Mouse (Mus musculus) gastrocnemius, postnatal 14 days (tissue): ENCODE results near the gene Nudt2. TPM values are rescaled to one million over a fixed set of nuclear protein-coding genes. Genes with fewer than 3 reads are reported as not detected.

ENCODE experiments used
- DNase-seq: peaks from one replicate; pipeline ENCODE4 v3.0.0; 2021; ENCODE audit warnings: mixed read lengths
- intact Hi-C: fragments of 180-260 bp; cut with DNase I; formaldehyde crosslinking; loops from one replicate; pipeline ENCODE4 v1.15.1; 2025; ENCODE audit warnings: low total_unique reads
- total RNA-seq, 2 experiments: library from RNA; stranded (reverse); gene quantifications; 2 replicates each; pipeline ENCODE4 v1.2.3; 2021

The Nudt2 gene
- total RNA-seq, 2 experiments from 2014 or later = 20.8 to 22.4 TPM

DNA sequence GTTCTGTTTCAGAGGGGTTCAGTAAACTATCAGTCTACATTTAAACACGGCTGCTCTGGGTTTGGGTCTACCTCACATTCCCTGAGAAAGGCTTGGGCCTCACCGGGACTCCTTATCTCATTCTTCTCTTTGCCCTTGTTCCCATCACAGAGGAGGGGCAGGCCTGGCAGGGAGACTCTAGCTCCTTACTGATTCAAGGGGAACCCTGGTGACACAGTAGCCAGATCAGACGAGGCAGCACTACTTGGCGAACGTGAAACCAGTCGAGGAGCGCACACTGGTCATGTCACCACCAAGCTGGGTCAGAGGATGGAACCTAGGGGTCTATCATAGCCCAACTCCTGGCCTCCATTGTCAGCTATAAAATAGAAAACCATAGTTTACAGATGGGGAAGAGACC, 43.0 kb downstream of the Nudt2 start:
- DNase-seq = no peak
- intact Hi-C loops = loop anchor here (5.0 kb wide), 1 partner anchor 36 kb away; no protein-coding TSS in a partner anchor

DNA sequence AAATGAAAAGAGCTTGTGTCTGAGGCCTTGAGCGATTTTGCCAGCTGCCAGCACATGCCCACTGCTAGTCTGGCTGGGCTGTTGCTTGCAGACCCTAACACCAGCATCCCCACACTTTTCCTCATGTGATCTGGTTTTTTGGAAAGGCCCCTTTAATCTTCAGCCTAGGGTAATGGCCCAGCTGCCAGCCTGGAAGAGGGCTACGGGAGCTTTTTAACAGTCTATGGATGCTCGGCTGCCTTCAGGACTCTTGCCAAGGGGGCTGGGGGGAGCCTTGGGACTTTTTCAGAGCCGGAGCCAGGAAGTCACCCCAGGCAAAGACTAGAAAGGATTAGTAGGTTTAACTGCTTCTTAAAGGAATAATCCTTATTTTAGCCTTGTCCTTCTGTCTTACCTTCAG, 48.4 kb downstream of the Nudt2 start:
- intact Hi-C loops = no loop called here
- DNase-seq = no peak

DNA sequence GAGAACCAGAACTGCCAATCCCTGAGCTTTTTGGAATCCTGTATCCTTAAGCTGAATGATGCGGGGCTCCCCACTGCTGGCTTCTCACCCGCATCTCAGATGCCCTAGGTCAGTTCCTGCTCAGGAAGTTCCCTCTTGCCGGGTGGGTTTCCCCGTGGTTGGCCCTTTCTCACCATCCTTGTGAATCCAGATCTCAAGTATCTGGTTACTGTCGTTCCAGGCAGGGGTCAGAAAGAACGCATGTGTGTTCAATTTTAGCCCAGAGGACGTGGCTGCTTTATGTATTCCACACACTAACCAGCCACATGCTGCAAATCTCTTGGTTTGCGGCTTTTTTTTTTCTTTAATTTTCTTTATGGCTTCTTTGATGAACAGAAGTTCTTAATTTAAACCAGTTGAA, 48.8 kb downstream of the Nudt2 start:
- intact Hi-C loops = no loop called here

DNA sequence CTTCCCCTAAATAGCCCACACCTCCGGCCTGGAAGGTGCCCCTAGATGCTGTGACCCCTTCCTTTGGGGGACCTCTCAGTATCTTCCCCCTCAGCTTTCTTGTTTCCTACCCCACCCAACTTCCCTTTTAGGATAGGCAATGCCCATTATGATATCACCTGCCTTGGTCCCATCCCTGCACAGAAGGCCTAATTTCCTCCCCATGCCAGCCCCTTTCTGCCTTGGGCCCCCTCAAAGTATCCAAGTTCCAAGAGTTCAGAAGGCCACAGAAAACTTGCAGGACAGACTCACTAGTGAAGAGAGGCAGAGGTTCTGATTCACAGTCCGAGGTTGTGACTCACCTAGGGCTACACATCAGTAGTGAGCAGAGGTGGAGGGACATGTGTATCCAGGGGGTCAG, 52.3 kb downstream of the Nudt2 start, which contains the start of gene 1110017D15Rik:
1110017D15Rik (minus strand) TSS at position 101 of the 400 bp plus-strand sequence.
- DNase-seq = no peak
- intact Hi-C loops = no loop called here

More for the DNA sequence above, 48.8 kb downstream of the Nudt2 start:
- no peak for DNase-seq

DNA sequence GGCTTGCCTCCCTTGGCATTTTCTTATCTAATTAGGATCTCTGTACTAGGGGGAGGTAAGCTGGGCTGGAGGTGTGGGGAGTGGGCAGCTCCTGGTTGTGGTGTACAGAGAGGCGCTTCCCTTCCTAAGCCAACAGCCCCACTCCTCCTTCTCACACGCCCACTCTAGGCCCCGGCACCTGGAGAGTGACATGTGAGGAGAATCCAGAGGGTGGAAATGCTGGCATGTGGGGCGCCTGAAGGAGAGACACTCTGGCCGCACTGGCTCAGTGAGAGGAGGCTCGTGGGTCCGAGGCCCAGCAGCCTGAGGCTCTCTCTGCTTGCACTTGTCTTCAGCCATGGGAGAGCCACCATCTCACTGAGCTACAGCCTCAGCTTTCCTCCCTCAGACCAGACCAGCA, 53.4 kb downstream of the Nudt2 start:
- intact Hi-C loops = no loop called here
- DNase-seq = no peak

DNA sequence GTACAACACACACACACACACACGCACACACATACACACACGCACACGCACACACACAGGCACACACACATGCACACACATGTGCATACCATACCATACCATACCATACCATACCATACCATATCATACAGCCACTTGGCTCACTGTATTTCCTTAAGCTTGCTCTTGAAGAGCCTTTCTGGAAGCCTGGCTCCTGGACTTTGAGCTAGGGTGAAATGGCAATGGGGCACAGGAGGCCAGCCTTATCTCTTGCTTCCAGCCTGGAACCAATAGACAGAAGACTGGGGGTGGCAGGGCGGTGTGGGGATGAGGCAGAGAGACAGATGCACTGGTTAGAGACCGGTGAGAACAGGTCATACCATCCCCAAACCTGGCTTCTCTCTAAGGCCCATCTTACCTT, 54.2 kb downstream of the Nudt2 start:
- intact Hi-C loops = no loop called here
- DNase-seq = no peak

DNA sequence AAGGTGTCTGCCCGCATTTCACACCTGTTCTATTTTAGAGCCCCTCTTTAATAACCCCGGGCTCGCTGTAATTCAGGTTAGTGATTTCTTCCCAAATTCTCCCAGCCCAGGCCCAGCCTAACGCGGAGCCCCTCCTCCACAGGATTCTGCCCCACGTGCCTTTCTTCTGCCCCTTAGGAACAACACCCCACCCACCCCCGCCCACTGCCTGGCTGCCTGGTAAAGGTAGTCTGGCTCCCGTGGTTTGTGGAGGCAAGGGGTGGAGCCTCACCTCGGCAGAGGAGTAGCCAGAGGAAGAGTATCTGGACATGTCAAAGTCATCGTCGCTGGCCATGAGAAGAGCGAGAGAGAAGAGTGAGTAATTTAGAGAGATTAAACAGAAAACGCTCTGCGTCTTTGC, 55.7 kb downstream of the Nudt2 start:
- no peak for DNase-seq
- intact Hi-C loops = loop anchor here (10.0 kb wide), 1 partner anchor 94 kb away; no protein-coding TSS in a partner anchor

DNA sequence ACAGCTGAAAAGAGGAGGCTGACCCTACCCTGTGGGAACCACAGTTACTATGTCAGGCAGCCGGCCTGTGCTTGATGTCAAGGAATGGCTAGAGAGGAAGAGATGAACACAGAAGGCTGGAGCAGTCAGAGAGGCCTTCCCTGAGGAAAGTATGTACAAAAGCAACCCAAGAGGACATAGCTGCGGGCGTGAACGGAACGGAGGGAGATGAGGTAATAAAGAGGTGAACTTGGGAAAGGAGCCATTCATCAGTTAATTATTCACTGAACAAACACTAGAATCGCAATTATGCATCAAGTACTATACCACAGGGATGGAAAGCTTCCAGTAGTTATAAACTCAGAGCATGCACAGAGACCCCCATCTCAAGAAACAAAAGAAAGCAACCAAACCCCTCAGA, 57.2 kb downstream of the Nudt2 start:
- DNase-seq = no peak
- intact Hi-C loops = loop anchor here (10.0 kb wide), 1 partner anchor 93 kb away; no protein-coding TSS in a partner anchor

DNA sequence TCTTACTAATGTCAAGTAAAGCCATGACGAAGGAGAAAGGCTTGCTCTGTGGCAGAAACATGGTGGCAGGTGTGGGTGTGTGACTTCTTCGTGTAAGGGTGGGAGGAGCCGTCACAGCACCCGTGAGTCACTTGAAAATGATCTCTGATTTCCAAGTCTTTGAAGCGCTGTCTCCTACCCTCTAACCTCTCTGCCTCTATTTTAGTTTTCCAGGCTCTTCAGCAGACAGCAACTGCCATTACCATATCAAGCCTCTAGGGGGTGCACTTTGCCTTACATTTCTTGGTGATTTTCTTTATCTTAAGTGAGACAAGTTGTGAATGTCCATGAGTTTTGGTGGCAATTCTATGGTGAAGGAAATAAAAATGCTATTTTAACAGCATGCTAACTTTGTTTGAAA, 57.8 kb downstream of the Nudt2 start:
- intact Hi-C loops = loop anchor here (10.0 kb wide), 1 partner anchor 92 kb away; no protein-coding TSS in a partner anchor
- DNase-seq = no peak

DNA sequence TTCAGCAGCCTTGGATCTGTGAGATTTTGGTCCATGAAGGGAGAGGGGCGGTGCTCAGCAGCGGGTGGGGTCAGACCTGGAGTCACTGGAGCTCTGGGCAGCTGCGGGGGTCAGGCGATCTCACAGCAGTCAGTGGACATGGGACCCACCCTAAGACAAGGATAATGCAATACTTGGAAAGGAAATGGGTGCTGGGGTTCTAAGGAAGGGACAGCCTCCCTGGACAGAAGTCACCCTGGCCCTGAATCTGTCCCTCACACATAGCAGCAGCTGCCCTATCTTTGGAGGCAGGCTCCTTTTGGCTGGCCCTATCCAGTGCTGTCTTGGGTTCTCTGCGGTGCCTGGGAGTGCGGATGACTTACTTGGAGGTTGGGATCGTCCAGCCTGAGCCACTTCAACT, 58.9 kb downstream of the Nudt2 start:
- DNase-seq = no peak
- intact Hi-C loops = loop anchor here (10.0 kb wide), 1 partner anchor 91 kb away; no protein-coding TSS in a partner anchor

DNA sequence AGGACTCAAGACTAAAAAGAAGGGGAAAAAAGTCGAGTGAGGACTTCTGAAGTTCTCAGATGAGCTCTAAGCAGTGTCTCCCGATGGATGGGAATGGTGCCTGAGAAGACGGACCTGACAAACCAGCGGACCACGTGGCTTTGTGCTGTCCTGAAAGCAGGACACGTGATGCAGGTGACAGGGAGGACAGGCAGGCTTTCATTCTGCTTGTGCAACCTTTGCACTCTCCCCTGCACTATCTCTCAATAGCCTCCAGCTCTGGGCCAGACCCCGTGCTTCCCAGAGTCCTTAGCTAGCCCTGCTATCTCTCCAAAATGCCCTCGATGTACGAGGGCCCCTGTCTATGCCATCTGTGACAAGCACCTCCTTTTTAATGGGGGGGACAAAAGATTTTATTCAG, 59.9 kb downstream of the Nudt2 start:
- intact Hi-C loops = loop anchor here (10.0 kb wide), 1 partner anchor 90 kb away; no protein-coding TSS in a partner anchor

DNA sequence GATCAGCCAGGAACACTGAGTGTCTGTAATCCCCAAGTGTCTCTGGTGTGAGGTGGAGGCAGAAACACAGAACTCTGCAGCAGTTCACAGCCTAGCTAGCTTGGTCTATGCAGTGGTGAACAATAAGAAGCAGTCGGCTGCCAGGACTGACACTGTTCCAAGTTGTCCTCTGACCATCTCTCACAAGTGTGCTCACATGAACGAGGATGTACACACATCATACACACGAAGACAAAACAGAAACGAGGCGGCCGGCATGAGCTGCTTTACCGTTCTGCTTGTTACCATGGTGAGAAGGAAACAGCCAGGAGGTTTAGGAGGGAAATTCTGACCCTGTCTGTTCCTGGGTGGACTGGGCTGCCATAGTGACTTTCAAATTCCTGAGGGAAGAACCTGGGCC, 61.6 kb downstream of the Nudt2 start:
- intact Hi-C loops = loop anchor here (10.0 kb wide), 1 partner anchor 88 kb away; no protein-coding TSS in a partner anchor
- DNase-seq = no peak

More for the DNA sequence above, 59.9 kb downstream of the Nudt2 start:
- no peak for DNase-seq

DNA sequence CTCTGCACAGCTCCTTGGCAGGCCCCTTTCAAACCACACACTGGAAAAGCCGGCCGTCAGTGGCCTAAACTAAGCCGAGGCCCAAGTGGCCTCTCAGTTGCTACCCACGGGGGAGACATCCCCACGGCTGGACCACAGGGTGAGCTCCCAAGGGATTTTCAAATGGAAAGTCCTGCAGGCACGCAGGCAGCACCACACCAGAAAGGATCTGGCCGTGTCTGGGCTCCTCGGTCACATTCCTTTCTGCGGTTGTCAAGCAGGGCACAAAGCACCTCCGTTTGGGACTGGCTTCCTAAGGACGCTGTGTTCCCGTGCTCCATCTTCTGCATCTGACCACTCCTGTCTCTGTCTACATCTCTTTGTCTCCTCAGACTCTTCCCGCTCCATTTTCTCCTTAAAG, 62.1 kb downstream of the Nudt2 start:
- intact Hi-C loops = loop anchor here (10.0 kb wide), 1 partner anchor 88 kb away; no protein-coding TSS in a partner anchor
- no peak for DNase-seq

DNA sequence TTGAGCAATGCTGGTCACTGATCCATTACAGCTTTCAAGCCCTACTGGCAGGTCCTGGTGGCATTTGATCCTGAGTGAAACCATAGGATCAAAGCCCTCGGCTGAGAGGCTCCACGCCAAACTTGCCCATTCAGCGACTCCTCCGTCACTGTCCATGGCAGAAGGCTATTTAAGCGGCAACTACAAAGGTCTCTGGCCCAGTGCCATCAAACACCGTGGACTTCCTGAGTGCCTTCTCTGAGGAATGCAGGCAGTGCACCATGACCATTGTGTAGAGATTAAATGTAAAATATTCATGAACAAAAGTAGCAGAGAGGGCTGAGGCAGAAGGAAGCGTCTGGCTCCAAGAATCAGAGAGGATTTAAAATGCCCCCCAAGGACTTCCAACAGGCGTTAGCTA, 63.0 kb downstream of the Nudt2 start:
- intact Hi-C loops = loop anchor here (10.0 kb wide), 1 partner anchor 87 kb away; no protein-coding TSS in a partner anchor
- peak; percentile 58 for DNase-seq

Other genes with a start within 250 kb of the Nudt2 start
- gene Ubap2, start 190.0 kb upstream of the Nudt2 start, total RNA-seq = 10 to 100 TPM; 98.2 to 99.2 TPM
- gene Dcaf12, start 150.3 kb upstream of the Nudt2 start, total RNA-seq = 10 to 100 TPM; 26.7 to 27.8 TPM
- 10 to 100 TPM; 40.0 to 49.2 TPM for gene Ubap1, start 116.2 kb upstream of the Nudt2 start, total RNA-seq
- 1 to 10 TPM in 1 of 2 experiments, under 1 TPM in 1; 0.86 to 1.3 TPM for gene Kif24, start 264 bp upstream of the Nudt2 start, total RNA-seq
- gene AI464131, start 37.9 kb downstream of the Nudt2 start, total RNA-seq = 10 to 100 TPM; 60.1 to 60.8 TPM
- gene 1110017D15Rik, start 52.2 kb downstream of the Nudt2 start, total RNA-seq = under 1 TPM in 1 of 2 experiments, not detected in 1; 0.37 TPM
- 10 to 100 TPM; 16.2 to 17.1 TPM for gene Fam219a, start 104.4 kb downstream of the Nudt2 start, total RNA-seq
- gene Dnaic1, start 104.6 kb downstream of the Nudt2 start, total RNA-seq = under 1 TPM; 0.47 to 0.58 TPM
- gene Enho, start 175.2 kb downstream of the Nudt2 start, total RNA-seq = 1 to 10 TPM; 6.7 to 9.9 TPM
- 10 to 100 TPM; 15.3 to 38.0 TPM for gene Cntfr, start 231.9 kb downstream of the Nudt2 start, total RNA-seq
- 10 to 100 TPM; 49.3 to 56.9 TPM for gene Il11ra1, start 234.8 kb downstream of the Nudt2 start, total RNA-seq
- gene Rpp25l, start 248.4 kb downstream of the Nudt2 start, total RNA-seq = 10 to 100 TPM; 40.3 to 49.9 TPM